Mouse (Mus musculus) left cerebral cortex, adult 11 months (tissue): ENCODE data around the gene Ppm1n.

ENCODE experiments used
- DNase-seq: peaks from one replicate; pipeline ENCODE4 v3.0.0; 2022; ENCODE audit warnings: low spot score

The Ppm1n gene

DNA sequence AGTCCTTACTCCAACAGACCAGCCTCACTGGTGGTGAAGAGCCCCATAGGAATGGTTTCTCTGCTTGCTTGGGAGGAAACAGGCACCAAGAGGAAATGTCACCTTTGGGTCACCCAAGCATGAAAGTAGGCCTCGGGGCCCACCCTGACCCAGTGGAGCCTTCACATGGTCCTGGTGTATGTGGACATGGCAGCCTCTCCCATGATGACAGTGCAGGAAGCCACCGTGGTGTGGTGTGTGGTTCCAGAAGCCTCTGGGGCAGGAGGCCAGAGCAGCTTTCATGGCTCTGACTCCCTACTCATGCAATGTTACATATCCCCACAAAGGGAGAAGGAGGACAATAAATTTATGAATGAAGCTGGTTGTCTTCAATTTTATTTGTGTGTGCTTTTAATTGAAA is 32.4 kb downstream of the Ppm1n start:
- no peak for DNase-seq

DNA sequence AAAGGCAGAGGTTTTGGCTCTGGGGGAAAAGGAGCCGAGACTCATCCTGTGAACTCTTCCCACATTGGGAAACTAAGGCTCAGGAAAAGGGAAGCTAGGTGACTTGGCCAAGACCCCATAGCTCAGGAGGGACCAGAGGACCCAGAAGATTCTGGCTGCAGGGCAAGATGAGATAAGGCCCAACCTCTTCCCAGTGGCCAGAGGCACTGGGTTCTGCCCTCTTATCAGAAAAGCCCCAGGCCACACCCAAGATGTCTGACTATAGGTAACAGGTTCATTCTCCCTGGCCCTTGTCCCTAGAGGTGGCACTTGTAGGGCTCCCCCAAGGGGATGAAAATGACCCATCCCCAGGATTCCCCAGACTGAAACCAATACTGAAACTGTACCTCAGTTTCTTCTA is 33.0 kb downstream of the Ppm1n start:
- no peak for DNase-seq

DNA sequence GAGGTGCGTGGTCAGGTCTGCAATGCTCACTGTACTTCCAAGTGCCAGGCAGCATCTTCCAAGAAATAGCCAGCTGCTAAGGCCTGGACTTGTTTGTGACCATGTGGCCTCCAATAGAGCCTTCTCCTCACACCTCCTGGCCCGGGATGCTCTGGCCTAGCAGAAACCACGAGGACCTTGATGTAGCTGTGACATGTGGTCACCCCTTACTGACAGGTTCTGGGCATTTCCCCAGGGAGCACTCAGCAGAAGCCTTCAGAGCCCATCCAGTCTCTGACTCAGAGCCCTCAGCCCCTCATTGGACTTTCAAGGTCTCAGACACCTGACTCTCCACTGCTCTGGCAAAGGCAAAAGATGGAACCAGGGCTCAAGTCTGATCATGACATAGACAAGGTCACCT is 34.8 kb downstream of the Ppm1n start:
- no peak for DNase-seq

- no peak for DNase-seq
Observed at GRCm38 (mm10) chr7:19243858-19244257, 36.0 kb downstream of the Ppm1n start.

GRCm38 (mm10) chr7:19242005-19242404 is 37.9 kb downstream of the Ppm1n start:
- no peak for DNase-seq

GRCm38 (mm10) chr7:19240905-19241463 is 38.9 kb downstream of the Ppm1n start:
- no peak for DNase-seq

DNA sequence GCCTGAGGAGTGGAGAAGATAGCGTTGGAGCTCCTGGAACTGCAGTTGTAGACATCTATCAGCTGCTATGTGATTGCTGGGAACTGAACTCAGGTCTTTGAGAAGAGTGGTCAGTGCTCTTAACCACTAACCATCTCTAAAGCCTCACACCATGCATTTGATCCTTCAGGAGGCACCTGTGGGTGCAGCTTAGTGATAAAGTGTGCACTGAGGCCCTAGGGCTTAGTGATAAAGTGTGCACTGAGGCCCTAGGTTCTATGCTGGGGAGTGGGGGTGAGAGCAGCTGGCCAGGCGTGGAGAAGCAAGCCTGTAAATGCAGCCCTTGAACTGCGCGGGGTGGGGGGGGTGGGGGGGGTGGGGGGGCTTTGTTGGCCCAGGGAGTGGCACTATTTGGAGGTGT is 39.9 kb downstream of the Ppm1n start:
- DNase-seq = no peak

DNA sequence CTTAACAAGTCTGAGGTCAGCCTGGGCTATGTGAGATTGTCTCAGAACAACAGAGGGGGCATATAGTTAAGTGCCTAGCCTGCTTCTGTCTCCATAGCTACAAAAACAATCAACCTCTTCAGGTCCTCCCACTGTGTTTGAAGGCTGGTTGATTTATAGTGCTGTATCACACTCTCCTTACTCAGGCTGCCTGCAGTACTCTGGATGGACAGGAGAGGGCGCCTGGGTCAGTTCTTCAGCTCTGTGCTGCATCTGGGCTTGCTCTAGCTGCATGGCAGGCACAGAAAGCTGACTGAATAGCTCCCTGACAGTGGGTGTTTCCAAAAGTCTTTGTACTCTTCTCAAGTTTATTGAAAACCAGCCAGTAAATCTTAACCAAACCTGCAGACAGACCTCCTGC is 40.4 kb downstream of the Ppm1n start:
- peak; percentile 82 for DNase-seq

GRCm38 (mm10) chr7:19238344-19238743 is 41.5 kb downstream of the Ppm1n start:
- no peak for DNase-seq

- no peak for DNase-seq
Observed at GRCm38 (mm10) chr7:19236411-19236810, 43.5 kb downstream of the Ppm1n start.

DNA sequence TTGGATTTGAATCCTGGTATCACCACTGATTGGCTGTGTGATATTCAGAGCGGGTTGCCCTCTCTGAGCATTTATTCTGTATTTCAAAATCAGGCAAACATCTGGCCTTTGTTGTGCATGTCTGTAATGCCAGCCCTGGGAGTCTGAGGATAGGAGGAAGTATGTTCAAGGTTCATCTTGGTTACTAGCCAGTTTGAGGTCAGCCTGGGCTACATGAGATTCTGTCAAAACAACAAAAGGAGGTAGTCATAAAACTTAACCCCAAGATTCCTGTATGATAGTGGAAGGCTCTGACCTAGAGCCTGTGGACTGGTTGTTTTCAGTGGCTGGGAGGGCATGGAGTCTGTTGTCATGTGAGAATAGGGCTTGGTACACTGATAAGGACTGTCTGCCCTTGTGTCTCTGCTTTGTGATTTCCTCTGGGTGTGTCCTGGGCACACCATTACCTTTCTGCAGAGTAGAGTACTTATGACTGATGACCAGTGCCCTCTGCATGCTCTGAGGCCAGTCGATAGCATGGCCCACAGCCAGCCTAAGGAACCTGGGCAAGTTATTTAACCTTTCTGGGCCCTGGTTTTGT is 44.7 kb downstream of the Ppm1n start:
- no peak for DNase-seq

- DNase-seq = no peak
Observed at GRCm38 (mm10) chr7:19234652-19235051, 45.2 kb downstream of the Ppm1n start.

DNA sequence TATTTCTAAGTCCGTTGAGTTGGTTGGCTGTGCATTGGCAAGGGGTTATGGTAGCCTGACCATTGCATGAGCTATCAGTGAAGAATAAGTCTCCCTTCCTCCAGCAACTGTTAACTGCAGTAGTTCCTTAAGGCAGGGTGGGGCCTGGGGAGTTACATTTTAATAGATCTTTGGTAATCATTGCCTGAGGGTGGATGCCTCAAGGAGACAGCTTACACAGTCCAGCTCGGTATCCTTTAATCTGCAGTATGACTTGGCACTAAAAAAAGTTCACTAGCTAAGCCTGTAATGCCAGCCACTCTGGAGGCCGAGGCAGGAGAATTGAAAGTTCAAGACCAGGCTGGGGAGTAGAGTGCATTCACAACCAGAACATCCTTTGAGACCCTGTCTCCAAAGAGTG is 48.0 kb downstream of the Ppm1n start:
- DNase-seq = no peak

DNA sequence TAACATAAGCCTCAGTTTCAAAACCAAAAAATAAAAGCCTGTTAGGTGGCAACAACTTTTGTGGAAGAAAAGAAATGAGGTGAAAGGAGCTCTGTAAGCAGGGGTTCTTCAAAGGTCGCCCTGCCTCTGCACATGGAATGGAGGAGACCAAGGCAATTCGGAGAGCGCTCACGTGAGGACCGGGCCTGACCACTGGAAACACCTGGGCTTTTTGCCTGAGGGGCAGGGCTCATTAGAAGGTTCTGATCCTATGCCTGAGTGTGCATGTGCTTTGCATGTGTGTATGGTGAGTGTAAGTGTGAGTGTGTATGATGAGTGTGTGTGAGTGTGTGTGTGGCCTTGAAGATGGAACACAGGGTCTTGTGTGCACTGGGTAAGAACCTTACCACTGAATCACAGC is 49.0 kb downstream of the Ppm1n start:
- no peak for DNase-seq

DNA sequence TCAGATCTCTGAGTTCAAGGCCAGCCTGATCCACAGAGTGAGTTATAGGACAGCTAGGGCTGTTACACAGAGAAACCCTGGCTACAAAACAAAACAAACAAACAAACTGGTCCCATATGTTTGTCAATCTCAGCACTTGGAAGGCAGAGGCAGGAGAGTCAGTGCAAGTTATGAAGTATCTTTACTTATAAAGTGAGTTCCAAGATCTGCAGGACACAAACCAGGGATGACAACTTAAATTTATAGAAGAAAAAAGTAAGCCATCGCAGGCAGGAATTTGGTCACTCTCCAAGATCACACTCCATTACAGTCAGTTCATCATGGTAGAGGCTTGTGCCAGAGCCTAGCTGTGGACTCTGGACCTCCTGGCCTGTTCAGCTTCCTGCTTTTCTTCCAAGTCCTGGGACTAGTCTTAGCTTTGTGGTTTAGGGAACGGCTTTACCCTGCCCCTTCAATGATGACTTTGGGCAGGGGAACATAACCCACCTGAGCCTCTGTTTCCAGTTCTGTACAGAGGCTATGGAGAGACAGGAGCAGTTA is 49.8 kb downstream of the Ppm1n start:
- DNase-seq = no peak

- DNase-seq = no peak
Observed at GRCm38 (mm10) chr7:19229404-19229803, 50.5 kb downstream of the Ppm1n start.

GRCm38 (mm10) chr7:19228793-19229148 is 51.1 kb downstream of the Ppm1n start:
- no peak for DNase-seq

DNA sequence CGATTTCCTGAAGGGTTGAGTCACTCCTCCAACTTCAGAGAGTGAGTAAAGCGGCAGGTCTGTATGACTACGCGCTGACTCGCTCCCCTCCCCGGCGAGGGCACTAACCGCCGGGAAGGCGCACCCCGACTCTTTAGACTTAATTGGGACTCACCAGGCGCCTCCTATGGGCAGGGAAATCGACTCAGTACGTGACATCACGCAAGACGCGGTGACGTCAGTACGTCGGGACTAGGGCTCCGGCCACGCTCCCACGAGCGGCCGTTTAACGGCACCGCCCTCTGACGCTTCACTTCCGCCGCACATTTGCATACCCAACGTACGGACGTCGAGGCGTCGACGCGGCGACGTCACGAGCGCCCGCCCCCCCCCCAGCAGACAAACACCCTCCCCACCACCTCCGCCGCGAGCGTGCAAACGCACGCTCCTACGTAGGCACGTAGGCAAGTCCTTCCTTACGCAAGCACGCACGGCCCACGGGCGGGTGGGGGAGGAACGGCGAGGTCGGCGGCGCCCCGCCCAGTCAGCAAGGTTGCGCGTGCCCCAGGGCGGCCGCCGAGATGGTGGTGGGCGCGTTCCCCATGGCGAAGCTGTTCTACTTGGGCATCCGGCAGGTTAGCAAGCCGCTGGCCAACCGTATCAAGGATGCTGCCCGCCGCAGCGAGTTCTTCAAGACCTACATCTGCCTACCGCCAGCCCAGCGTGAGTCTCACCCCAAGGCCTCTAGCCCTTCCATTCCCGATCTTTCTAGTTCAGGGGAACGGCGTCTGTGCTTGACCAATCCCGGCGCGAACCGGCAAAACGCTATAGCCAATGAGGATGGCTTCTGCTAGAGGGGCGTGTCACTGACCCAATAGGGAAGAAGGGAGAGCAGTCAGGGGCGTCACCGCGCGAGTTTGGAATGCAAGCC is 51.7 kb downstream of the Ppm1n start, which contains the start of gene Opa3:
Opa3 (plus strand) TSS at position 452 of the 910 bp plus-strand sequence.
- peak; percentile 99 for DNase-seq

GRCm38 (mm10) chr7:19226817-19227797 is 52.8 kb downstream of the Ppm1n start:
- peak; percentile 28 for DNase-seq
